Mouse (Mus musculus): Measurements from ENCODE around the gene Fnip2.

GRCm38 (mm10) chr3:79410629-79410995 is 157.0 kb downstream of the Fnip2 start:
- TF ChIP-seq CTCF (IDR thresholded peaks at IDR 0.05; ENCODE audit: borderline replicate concordance, insufficient read depth, low read length) = no peak
- no peak for TF ChIP-seq POLR2A (IDR thresholded peaks at IDR 0.05; ENCODE audit: low read depth, low read length)

Measured in embryonic fibroblast, embryonic 13.5 days (primary cell).